Mouse (Mus musculus): ENCODE data around the gene Gm20883. TPM values are rescaled to one million over a fixed set of nuclear protein-coding genes. Genes with fewer than 3 reads are reported as not detected.

Gm20883 gene
- polyA plus RNA-seq (2014; fragmentation: Illumina TruSeq; extraction: RNeasy Lipid Tissue Mini Kit (QIAGEN cat#74804); ENCODE audit: low read depth, low replicate concordance), result not detected

DNA sequence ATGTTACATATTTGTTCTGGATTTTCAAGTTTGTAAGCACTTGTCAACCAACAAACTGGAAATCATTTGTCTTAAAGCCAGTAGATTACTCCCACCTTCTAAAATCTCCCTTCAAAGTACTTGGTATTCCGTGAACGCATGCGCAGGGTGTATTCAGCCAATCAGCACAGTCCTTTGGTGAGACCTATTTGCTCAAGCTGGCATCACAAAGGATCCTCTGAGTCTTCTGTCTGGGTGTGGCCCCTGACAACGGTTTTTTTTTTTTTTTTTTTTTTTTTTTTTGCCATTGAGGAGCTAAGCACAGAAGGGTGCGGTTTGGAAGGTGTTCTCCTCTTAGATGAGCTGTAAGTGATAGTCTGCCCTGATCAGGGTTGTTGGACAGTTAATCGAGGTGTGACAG, at the start of gene Gm20883:
Gm20883 (plus strand) TSS at position 301 of the 400 bp plus-strand sequence.

All from adipose tissue, adult 10 weeks (tissue).